ENCODE assay signal across 11 mouse cellular contexts in the genomic region with DNA sequence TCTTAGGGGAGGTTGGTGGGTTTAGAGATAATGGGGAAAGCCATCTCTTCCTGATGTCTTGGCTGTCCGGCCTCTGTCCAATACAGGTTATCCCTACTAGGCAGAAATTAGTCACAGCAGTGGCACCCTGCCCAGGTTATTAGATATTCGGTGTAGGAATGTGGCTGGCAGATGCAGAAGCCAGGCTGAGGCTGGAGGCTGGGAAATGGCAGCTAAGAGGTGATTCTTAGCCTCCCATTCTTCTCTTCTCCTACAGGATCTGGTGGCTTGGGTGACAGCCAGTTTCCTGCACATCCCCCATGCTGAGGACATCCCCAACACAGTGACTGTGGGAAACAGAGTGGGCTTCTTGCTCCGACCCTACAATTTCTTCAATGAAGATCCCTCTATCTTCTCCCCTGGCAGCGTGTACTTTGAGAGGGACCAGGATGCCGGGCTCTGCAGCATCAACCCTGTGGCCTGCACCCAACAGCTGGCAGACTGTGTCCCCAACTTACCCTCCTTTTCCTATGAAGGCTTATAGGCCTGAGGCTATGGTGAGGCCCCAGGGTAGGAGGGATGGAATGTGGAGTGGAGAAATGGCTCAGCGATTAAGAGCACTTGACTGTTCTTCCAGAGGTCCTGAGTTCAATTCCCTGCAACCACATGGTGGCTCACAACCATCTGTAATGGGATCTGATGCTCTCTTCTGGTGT. TPM values are rescaled to one million over a fixed set of nuclear protein-coding genes. Genes with fewer than 3 reads are reported as not detected.
DNase-seq lines count a peak whose midpoint lies in the region; ATAC-seq lines count a peak whose summit lies in the region.
"Had no signal": no experiment of that assay in that cellular context is flagged by ENCODE, and none has a peak within 500 bp of the region (broad histone marks: within the 10 kb centered on the region; RNA-seq: fewer than 3 reads in every experiment).

No protein-coding gene starts in this region.

- peaks cover 15% of the 10 kb centered on the region for H3K4me1 ChIP-seq in limb, embryonic 15.5 days
- H3K4me1 ChIP-seq in limb, embryonic 10.5 days, result peaks cover 16% of the 10 kb centered on the region
- peaks cover 7 to 12% of the 10 kb centered on the region in 2 experiments for H3K4me1 ChIP-seq in heart, embryonic 14.5 days (ENCODE audit: control insufficient read depth in 2 of 2, insufficient read depth in 2 of 2, low read length in 2 of 2)

- no peaks in the 10 kb centered on the region for H3K27me3 ChIP-seq in limb, embryonic 15.5 days
- H3K27me3 ChIP-seq in limb, embryonic 10.5 days (ENCODE audit: low read depth, poor library complexity, severe bottlenecking), result no peaks in the 10 kb centered on the region
- no peaks in the 10 kb centered on the region for H3K27me3 ChIP-seq in heart, embryonic 14.5 days (ENCODE audit: control insufficient read depth, insufficient read depth, low read length)
- H3K27me3 ChIP-seq: embryonic facial prominence, embryonic 13.5 days had no signal

- no peak overlapping the region for H3K9ac ChIP-seq in limb, embryonic 15.5 days
- H3K9ac ChIP-seq in heart, embryonic 14.5 days (ENCODE audit: low read length), result no peak overlapping the region
- H3K9ac ChIP-seq: embryonic facial prominence, embryonic 13.5 days had no signal

- DNase-seq in adrenal gland, adult (ENCODE audit: inconsistent age in 2 of 2, low spot score in 1 of 2), result peak; percentile 59 to 75
- no peak for DNase-seq in adrenal gland, adult 18-20 months (ENCODE audit: low spot score in 2 of 2)
- no peak for DNase-seq in limb, embryonic 10.5 days (ENCODE audit: low spot score)
- peak; percentile 39 for DNase-seq in right cerebral cortex, adult 2 months (ENCODE audit: low spot score in 2 of 2)
- no peak for DNase-seq in thymus, adult 18-20 months
- no peak for DNase-seq in cerebellum, adult 9-11 months

- 0 out of 2 replicates have a peak overlapping the region, but pooled peaks have one; percentile 11 for H3K27ac ChIP-seq in limb, embryonic 15.5 days
- no peak overlapping the region for H3K27ac ChIP-seq in limb, embryonic 10.5 days
- peak overlapping the region; percentile 9 to 35; a peak in 1 of 4 replicates for H3K27ac ChIP-seq in heart, embryonic 14.5 days (replicated peaks in 1 of 2; ENCODE audit: control insufficient read depth in 1 of 2, insufficient read depth in 1 of 2, low read depth in 2 of 2, low read length in 2 of 2)
- H3K27ac ChIP-seq: embryonic facial prominence, embryonic 13.5 days had no signal

- H3K4me2 ChIP-seq in limb, embryonic 15.5 days, result no peak overlapping the region
- no peak overlapping the region for H3K4me2 ChIP-seq in heart, embryonic 14.5 days (ENCODE audit: low read length)
- H3K4me2 ChIP-seq: embryonic facial prominence, embryonic 13.5 days; liver, embryonic 11.5 days had no signal

- H3K4me3 ChIP-seq in limb, embryonic 15.5 days, result no peak overlapping the region
- H3K4me3 ChIP-seq in limb, embryonic 10.5 days, result no peak overlapping the region
- no peak overlapping the region for H3K4me3 ChIP-seq in heart, embryonic 14.5 days (ENCODE audit: control insufficient read depth in 1 of 2, insufficient read depth in 1 of 2, low read depth in 1 of 2, low read length in 2 of 2)
- H3K4me3 ChIP-seq: embryonic facial prominence, embryonic 13.5 days had no signal

- peaks cover 18% of the 10 kb centered on the region for H3K36me3 ChIP-seq in limb, embryonic 15.5 days
- peaks cover 34% of the 10 kb centered on the region for H3K36me3 ChIP-seq in limb, embryonic 10.5 days
- H3K36me3 ChIP-seq in heart, embryonic 14.5 days (ENCODE audit: control insufficient read depth, insufficient read depth, low read length), result peaks cover 19% of the 10 kb centered on the region

- H3K9me3 ChIP-seq in limb, embryonic 15.5 days, result no peaks in the 10 kb centered on the region
- no peaks in the 10 kb centered on the region for H3K9me3 ChIP-seq in limb, embryonic 10.5 days (replicated peaks)
- no peaks in the 10 kb centered on the region for H3K9me3 ChIP-seq in heart, embryonic 14.5 days (ENCODE audit: control insufficient read depth, low read length)
- H3K9me3 ChIP-seq: embryonic facial prominence, embryonic 13.5 days had no signal

- WGBS in limb, embryonic 15.5 days, result 73% methylated on average over 6 of the region's 6 CpGs
- WGBS in limb, embryonic 10.5 days, result 88% methylated on average over 6 of the region's 6 CpGs
- WGBS in heart, embryonic 14.5 days, result 58% methylated on average over 6 of the region's 6 CpGs

- ATAC-seq in limb, embryonic 15.5 days (ENCODE audit: insufficient number of reproducible peaks, low FRiP score, low TSS enrichment, low read depth), result no peak
- ATAC-seq in heart, embryonic 14.5 days (ENCODE audit: insufficient number of reproducible peaks, insufficient read depth, low FRiP score, low read depth), result no peak

RNA-seq across cellular contexts. Expression of a gene that starts 1.3 kb away (rescaled TPM):
- total RNA-seq in adrenal gland, adult 18-20 months (2021), result 100 to 1,000 TPM in 1 of 2 experiments, 10 to 100 TPM in 1; 40.0 to 124 TPM
- 0.90 and 1.5 TPM in 2 replicates for polyA plus RNA-seq in limb, embryonic 15.5 days (2015; fragmentation: Nextera tagmentation; extraction: Ambion mirVana)
- 0.03 TPM in 1 of 2 replicates, not detected in the other for polyA plus RNA-seq in limb, embryonic 10.5 days (2016; fragmentation: Nextera tagmentation; extraction: Ambion mirVana)
- polyA plus RNA-seq in heart, embryonic 14.5 days (2014; fragmentation: Nextera tagmentation; extraction: Ambion mirVana), result 1.4 and 1.9 TPM in 2 replicates
- polyA plus RNA-seq: liver, embryonic 11.5 days had no signal

RNA-seq across cellular contexts. Expression of a gene that starts 4.2 kb away (rescaled TPM):
- total RNA-seq in adrenal gland, adult 18-20 months (2021), result 1 to 10 TPM; 6.0 to 7.0 TPM
- polyA plus RNA-seq in limb, embryonic 15.5 days (2015; fragmentation: Nextera tagmentation; extraction: Ambion mirVana), result 1.0 and 1.2 TPM in 2 replicates
- polyA plus RNA-seq in limb, embryonic 10.5 days (2016; fragmentation: Nextera tagmentation; extraction: Ambion mirVana), result 2.7 and 2.8 TPM in 2 replicates
- polyA plus RNA-seq in heart, embryonic 14.5 days (2014; fragmentation: Nextera tagmentation; extraction: Ambion mirVana), result 0.55 and 0.84 TPM in 2 replicates

RNA-seq across cellular contexts. Expression of a gene that starts 13.1 kb away (rescaled TPM):
- 100 to 1,000 TPM; 139 to 164 TPM for total RNA-seq in adrenal gland, adult 18-20 months (2021)
- 116 and 125 TPM in 2 replicates for polyA plus RNA-seq in limb, embryonic 15.5 days (2015; fragmentation: Nextera tagmentation; extraction: Ambion mirVana)
- polyA plus RNA-seq in limb, embryonic 10.5 days (2016; fragmentation: Nextera tagmentation; extraction: Ambion mirVana), result 210 and 214 TPM in 2 replicates
- 62.5 and 66.5 TPM in 2 replicates for polyA plus RNA-seq in heart, embryonic 14.5 days (2014; fragmentation: Nextera tagmentation; extraction: Ambion mirVana)

RNA-seq across cellular contexts. Expression of a gene that starts 27.0 kb away (rescaled TPM):
- total RNA-seq in adrenal gland, adult 18-20 months (2021), result 100 to 1,000 TPM; 151 to 161 TPM
- 128 and 137 TPM in 2 replicates for polyA plus RNA-seq in limb, embryonic 15.5 days (2015; fragmentation: Nextera tagmentation; extraction: Ambion mirVana)
- polyA plus RNA-seq in limb, embryonic 10.5 days (2016; fragmentation: Nextera tagmentation; extraction: Ambion mirVana), result 148 TPM in 2 replicates
- 134 and 149 TPM in 2 replicates for polyA plus RNA-seq in heart, embryonic 14.5 days (2014; fragmentation: Nextera tagmentation; extraction: Ambion mirVana)

RNA-seq across cellular contexts. Expression of a gene that starts 38.3 kb away (rescaled TPM):
- 10 to 100 TPM; 13.0 to 27.5 TPM for total RNA-seq in adrenal gland, adult 18-20 months (2021)
- polyA plus RNA-seq in limb, embryonic 15.5 days (2015; fragmentation: Nextera tagmentation; extraction: Ambion mirVana), result not detected in 2 replicates
- polyA plus RNA-seq in limb, embryonic 10.5 days (2016; fragmentation: Nextera tagmentation; extraction: Ambion mirVana), result not detected in 2 replicates
- polyA plus RNA-seq in heart, embryonic 14.5 days (2014; fragmentation: Nextera tagmentation; extraction: Ambion mirVana), result not detected in 2 replicates
- polyA plus RNA-seq: embryonic facial prominence, embryonic 13.5 days; liver, embryonic 11.5 days; stomach, embryonic 14.5 days had no signal

Comparison
In these comparisons a context has a peak if more than half of its experiments do, and no peak if none do; other contexts are left out.
1. DNase-seq: peak in adrenal gland, adult (2 of 2) and right cerebral cortex, adult 2 months (2 of 2); none in adrenal gland, adult 18-20 months (0 of 2), limb, embryonic 10.5 days (single experiment), thymus, adult 18-20 months (0 of 2) and cerebellum, adult 9-11 months (single experiment).